Mouse (Mus musculus) embryonic fibroblast, embryonic 13.5 days (primary cell): ENCODE measurements around the gene Caml. TPM values are rescaled to one million over a fixed set of nuclear protein-coding genes. Genes with fewer than 3 reads are reported as not detected.
"Not testable (repeated sequence)": the region's sequence is repeated elsewhere in the genome, so short reads cannot be mapped to it uniquely, and the experiment has no call there.

Experiments used
- H3K27ac ChIP-seq: 2 replicates; pipeline ENCODE4 v1.5.1; 2012; ENCODE audit warnings: low read length, control low read depth, inconsistent platforms; ENCODE audit not compliant: insufficient read depth
- H3K4me1 ChIP-seq: 2 replicates; pipeline ENCODE4 v1.6.1; 2011; ENCODE audit warnings: low read length; ENCODE audit not compliant: control insufficient read depth, insufficient read depth
- H3K4me3 ChIP-seq: 2 replicates; pipeline ENCODE4 v1.5.1; 2011; ENCODE audit warnings: mild to moderate bottlenecking, control low read depth, low read length; ENCODE audit not compliant: insufficient read depth
- CTCF ChIP-seq: IDR thresholded peaks from 2 replicates; pipeline ENCODE4 v1.5.1; 2011; ENCODE audit warnings: mild to moderate bottlenecking, control low read depth, low read length, moderate library complexity, borderline replicate concordance; ENCODE audit not compliant: insufficient read depth
- POLR2A ChIP-seq: IDR thresholded peaks from 2 replicates; pipeline ENCODE4 v1.6.1; 2011; ENCODE audit warnings: low read depth, mild to moderate bottlenecking, control low read depth, low read length, moderate library complexity
- polyA plus RNA-seq: library from polyadenylated mRNA; stranded (reverse); fragments of >200 nt; gene quantifications from 2 replicates; pipeline ENCODE4 v1.2.4, GENCODE M21; 2011; ENCODE audit warnings: low read depth; ENCODE audit not compliant: missing spikeins, insufficient read length

The Caml gene
- 47.1 and 50.0 TPM in 2 replicates for polyA plus RNA-seq

DNA sequence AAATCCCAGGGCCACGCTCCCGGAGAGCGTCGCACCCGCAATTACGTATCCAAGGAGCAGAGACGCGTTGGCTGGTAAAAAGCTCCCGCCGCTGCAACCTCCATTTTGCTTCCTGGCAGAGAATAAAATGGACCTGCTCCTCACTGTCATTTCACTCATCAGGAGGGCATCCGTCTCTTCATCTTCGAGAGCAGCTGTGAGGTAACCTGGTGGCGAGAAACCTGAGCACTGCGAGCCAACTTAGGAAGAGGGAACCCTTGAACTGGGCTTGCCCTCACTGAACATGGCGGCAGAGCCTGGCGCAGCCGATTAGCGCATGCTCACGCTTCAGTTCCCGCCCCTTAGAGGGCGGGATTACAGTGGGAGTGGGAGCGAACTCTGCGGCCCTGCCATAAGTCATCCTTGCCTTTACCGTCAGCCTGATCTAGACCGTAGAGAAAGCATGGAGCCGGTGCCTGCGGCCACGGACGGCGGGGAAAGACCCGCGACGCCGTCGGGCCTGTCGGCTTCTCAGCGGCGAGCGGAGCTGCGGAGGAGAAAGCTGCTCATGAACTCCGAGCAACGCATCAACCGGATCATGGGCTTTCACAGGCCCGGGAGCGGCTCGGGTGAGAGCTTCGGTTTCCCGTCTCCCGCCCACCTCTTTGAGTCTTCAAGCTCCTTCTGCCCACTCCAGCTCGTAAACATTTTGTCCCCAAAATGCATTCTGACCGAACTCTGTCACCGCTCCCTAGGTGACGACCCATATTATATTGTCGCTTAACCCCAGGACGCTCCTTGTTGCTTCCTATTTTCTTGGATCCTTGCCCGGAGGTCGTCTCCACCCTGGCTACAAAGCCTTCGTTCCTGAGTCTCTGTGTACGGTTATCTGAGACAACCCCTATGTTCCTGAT lies at the start of gene Caml:
Gene Caml, plus strand, starts transcription at position 357 of the 893 bp plus-strand sequence.
- no peak for TF ChIP-seq CTCF
- TF ChIP-seq POLR2A = peak; percentile 92
- peak within 1 kb of the TSS; percentile 22 for H3K27ac ChIP-seq

DNA sequence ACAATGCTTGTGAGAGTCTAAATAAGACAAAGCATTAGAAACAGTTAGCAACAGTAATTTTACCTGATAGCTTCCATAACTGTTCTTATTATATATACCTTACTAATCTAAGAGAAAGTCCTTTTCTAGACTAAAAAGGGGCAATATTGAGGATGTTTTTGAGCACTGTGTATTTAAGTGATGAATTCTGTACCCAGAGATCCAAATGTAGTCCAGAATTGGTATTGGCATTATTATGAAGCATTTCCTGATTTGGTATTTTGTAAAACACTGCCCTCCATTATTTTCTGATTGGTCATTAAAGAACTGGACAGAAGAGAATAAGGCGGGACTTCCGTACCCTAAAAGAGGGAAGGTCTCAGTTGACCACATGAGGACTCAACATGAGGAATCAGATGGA lies 49.4 kb upstream of the Caml start, which contains the start of gene Tmed9:
Gene Tmed9, plus strand, starts transcription at position 301 of the 400 bp plus-strand sequence.
- Histone ChIP-seq H3K4me1 (peaks cover 2% of the 10 kb centered on the region; the same call in 1 of the 2 replicates), H3K27ac (no peak within 1 kb of the TSS), H3K4me3 (no peak within 1 kb of the TSS)
- no peak for TF ChIP-seq CTCF

More for the DNA sequence above, at the start of gene Caml:
- Histone ChIP-seq H3K4me3 (peak within 1 kb of the TSS; percentile 82), H3K4me1 (0 out of 2 replicates have a peak, but pooled peaks cover 4% of the 10 kb centered on the region)

DNA sequence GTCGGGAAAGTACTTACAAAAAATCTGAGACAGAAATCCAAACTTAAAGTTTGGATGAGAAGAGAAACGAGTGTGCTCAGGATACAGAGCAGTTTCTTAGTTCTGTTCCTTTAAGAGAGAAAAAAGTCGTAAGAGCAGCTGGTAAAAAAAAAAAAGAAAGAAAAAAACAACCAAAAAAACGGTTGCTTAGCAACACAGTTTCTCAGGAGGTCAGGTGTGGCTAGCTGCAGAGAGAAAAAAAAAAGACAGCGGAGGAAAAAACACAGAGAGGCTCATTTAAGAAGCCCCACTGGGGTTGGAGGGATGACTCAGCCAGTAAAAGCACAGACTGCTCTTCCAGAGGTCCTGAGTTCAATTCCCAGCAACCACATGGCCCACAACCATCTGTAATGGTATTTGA lies 48.5 kb upstream of the Caml start:
- no peak overlapping the region for H3K27ac ChIP-seq
- H3K4me3 ChIP-seq = no peak overlapping the region
- H3K4me1 ChIP-seq = peaks cover 1% of the 10 kb centered on the region; the same call in 1 of the 2 replicates
- TF ChIP-seq POLR2A (no peak), CTCF (no peak)

DNA sequence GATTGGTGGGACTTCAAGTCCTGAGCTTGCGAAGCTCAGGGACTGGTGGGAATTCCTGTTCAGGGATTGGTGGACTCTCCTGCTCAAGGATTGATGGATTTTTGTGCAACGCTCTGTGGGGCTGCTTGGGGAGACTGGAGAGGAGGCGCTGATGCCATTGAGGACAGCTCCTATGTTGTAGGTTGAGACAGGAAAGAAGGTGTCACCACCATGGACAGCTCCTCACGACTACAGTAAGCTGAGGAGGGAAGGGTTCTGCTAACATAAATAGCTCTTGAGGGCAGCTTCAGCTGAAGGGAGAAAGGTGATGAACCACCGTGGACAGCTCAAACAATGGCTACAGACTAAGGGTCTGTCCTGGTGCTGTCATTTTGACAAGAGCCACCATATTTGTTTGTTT lies 46.9 kb upstream of the Caml start:
- Histone ChIP-seq H3K4me3 (no peak overlapping the region), H3K27ac (no peak overlapping the region), H3K4me1 (no peaks in the 10 kb centered on the region; the same call in 1 of the 2 replicates)
- TF ChIP-seq POLR2A = no peak
- no peak for TF ChIP-seq CTCF

DNA sequence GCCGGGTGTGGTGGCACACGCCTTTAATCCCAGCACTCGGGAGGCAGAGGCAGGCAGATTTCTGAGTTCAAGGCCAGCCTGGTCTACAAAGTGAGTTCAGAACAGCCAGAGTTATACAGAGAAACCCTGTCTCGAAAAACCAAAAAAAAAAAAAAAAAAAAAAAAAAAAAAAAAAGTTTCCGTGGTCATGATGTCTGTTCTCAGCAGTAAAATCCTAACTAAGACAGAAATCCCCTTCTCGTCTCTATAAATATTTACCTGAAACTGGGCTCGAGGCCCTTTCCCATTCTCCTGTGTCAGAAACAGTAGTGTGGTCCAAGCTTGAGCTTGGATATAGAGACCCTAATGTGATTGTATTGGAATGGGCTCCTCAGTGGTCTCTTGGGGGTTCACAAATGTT lies 45.9 kb upstream of the Caml start:
- H3K4me3 ChIP-seq, H3K4me1 ChIP-seq: not testable (repeated sequence)

DNA sequence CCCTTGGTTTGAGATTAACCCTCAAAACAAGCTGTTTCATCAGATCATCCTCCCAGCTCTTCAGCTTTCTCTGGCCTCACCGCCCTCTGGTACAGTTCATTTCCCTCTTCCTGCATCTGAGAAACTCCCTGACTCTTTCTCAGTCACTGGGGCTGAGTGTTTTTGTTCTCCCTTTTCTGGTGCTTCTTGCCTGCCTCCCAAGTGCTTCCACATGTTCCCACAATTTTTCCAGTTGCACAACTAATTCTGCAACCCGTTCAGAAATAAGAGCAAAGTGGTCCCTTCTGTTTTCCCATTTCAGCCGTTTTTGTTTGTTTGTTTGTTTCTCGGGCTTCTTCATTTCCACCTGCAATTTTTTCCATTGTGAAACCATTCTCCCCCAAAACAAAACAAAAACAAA lies 44.7 kb upstream of the Caml start:
- Histone ChIP-seq H3K27ac (no peak overlapping the region), H3K4me3 (no peak overlapping the region), H3K4me1 (no peaks in the 10 kb centered on the region)
- no peak for TF ChIP-seq POLR2A
- TF ChIP-seq CTCF = no peak

More for the DNA sequence above, 45.9 kb upstream of the Caml start:
- not testable (repeated sequence) for H3K27ac ChIP-seq

DNA sequence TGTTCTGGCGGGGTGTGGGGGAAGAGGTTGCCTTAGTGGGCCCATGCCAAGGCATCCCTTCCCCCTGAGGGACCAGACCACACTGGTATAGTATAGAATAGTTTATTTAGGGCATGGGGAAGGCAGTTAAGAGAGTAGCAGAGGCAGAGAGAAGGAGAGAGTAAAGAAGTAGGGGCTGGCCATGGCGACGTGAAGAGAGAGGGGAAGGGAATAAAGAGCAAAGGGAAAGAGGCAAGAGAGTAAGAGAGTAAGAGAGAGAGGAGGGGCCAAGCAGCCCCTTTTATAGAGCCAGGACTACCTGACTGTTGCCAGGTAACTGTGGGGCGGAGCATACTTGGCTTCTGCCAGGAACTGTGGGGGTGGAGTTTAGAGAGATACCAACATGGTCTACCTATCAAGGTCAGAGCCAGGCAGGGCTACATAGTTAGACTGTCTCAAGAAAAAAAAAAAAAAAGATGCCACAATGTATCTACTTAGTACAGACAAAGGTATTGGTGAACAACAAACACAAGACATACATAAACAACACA lies 30.8 kb upstream of the Caml start:
- Histone ChIP-seq H3K4me3 (no peak overlapping the region), H3K27ac (no peak overlapping the region), H3K4me1 (peaks cover 4% of the 10 kb centered on the region; the same call in 1 of the 2 replicates)
- no peak for TF ChIP-seq CTCF
- no peak for TF ChIP-seq POLR2A

DNA sequence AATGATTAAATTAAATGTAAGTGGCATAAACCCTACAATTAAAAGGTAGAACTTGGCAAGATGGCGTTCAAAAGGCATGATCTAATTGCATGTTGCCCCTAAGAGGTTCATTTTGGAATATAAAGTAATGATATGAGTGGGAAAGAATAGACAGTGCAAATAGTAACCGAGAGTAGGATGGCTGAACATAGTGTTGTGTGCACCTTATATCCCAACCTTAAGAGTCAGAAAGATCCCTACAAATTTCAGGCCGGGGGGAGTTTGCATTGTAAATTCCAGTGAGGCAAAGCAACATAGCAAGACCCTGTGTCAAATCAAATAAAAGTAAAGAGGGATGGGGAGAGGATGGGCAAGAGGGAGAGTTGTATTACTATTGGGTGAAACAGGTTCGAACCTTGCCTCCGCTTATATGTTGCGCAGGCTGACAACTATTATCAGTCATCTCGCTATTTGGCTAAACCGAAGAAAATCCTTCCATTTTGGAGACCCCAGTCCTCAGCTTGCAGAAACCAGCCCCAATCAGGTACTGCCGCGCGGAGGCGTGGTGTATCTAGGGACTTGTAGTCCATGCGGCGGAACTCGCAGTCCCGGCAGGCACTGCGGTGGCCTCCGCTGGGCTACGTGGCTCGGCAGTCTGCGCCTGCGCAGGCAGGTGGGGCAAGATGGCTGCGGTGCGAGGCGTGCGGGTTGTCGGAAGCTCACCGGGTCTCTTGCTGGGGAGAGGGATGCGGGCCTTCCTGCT lies 30.1 kb upstream of the Caml start:
- Histone ChIP-seq H3K27ac (no peak overlapping the region), H3K4me3 (peak overlapping the region; percentile 65), H3K4me1 (peaks cover 4% of the 10 kb centered on the region; the same call in 1 of the 2 replicates)
- TF ChIP-seq POLR2A (peak; percentile 98), CTCF (no peak)

DNA sequence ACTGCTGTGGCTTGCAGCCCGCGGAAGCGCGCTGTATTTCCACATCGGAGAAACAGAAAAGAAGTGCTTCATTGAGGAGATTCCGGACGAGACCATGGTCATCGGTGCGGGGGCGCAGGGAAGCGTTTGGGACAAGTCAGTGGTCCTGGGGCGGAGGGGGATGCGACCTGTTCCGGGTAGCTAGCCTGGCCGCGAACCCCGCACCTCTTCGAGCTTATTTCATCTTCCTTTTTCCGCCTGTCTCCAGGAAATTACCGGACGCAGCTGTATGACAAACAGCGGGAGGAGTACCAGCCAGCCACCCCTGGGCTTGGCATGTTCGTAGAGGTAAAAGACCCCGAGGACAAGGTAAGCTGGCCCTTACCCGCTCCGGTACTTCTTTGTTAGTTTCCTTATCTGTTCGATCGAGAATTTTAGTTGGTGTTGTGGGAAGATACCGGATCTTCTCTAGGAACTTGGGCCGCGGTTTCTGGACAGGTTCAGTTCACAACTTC lies 29.5 kb upstream of the Caml start:
- TF ChIP-seq POLR2A (no peak), CTCF (no peak)
- H3K4me1 ChIP-seq = peaks cover 4% of the 10 kb centered on the region; the same call in 1 of the 2 replicates
- peak overlapping the region; percentile 65 for H3K4me3 ChIP-seq
- no peak overlapping the region for H3K27ac ChIP-seq

DNA sequence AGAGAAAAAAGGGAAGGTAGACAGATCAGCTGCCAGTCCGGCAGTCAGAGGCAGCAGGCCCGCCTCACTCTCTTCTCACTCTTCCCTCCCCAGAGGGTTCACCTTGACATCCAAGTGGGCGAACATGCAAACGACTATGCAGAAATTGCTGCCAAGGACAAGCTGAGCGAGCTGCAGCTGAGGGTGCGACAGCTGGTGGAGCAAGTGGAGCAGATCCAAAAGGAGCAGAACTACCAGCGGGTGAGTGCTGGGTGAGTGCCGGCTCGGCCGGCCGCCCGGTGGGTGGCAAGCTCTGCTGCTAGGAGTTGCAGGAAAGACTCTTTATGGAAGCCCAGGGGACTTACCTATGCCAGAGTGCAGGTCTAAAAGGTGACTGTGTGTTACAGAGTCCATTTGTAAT lies 27.4 kb upstream of the Caml start:
- Histone ChIP-seq H3K4me3 (no peak overlapping the region), H3K4me1 (peaks cover 7% of the 10 kb centered on the region), H3K27ac (no peak overlapping the region)
- TF ChIP-seq CTCF (no peak), POLR2A (no peak)
